Mouse (Mus musculus) embryonic facial prominence, embryonic 14.5 days (tissue): ENCODE data around the gene Gprc5b. TPM values are rescaled to one million over a fixed set of nuclear protein-coding genes. Genes with fewer than 3 reads are reported as not detected.

Experiments
- ATAC-seq: fragments of 200-750 bp; cut with Nextera tagmentation; 2 replicates; pipeline ENCODE4 v1.8.0; 2017; ENCODE audit warnings: low read depth, moderate number of reproducible peaks, moderate TSS enrichment
- DNase-seq: peaks from one replicate; pipeline ENCODE4 v3.0.0-alpha.2; 2015; ENCODE audit warnings: low spot score
- H3K27ac ChIP-seq: fragments of 300-500 bp; sonication (generic); replicated peaks from 2 replicates; pipeline ENCODE4 v1.5.1; 2014; ENCODE audit warnings: low read depth, mild to moderate bottlenecking, low read length, moderate library complexity
- H3K27me3 ChIP-seq: fragments of 300-500 bp; sonication (generic); replicated peaks from 2 replicates; pipeline ENCODE4 v1.6.1; 2014; ENCODE audit warnings: low read length; ENCODE audit not compliant: control insufficient read depth, insufficient read depth
- H3K36me3 ChIP-seq: fragments of 300-500 bp; sonication (generic); 2 replicates; pipeline ENCODE4 v1.6.1; 2014; ENCODE audit warnings: low read length, mixed read lengths; ENCODE audit not compliant: control insufficient read depth, insufficient read depth
- H3K4me1 ChIP-seq: fragments of 300-500 bp; sonication (generic); 2 replicates; pipeline ENCODE4 v1.6.1; 2014; ENCODE audit warnings: antibody characterized with exemption, low read length; ENCODE audit not compliant: control insufficient read depth, insufficient read depth
- H3K4me2 ChIP-seq: fragments of 300-500 bp; sonication (generic); 2 replicates; pipeline ENCODE4 v1.6.1; 2014; ENCODE audit warnings: low read depth, mild to moderate bottlenecking, low read length, moderate library complexity, mixed read lengths
- H3K4me3 ChIP-seq: fragments of 300-500 bp; sonication (generic); 2 replicates; pipeline ENCODE4 v1.5.1; 2014; ENCODE audit warnings: low read depth, mild to moderate bottlenecking, low read length
- H3K9ac ChIP-seq: fragments of 300-500 bp; sonication (generic); 2 replicates; pipeline ENCODE4 v1.6.1; 2014; ENCODE audit warnings: low read depth, mild to moderate bottlenecking, low read length, moderate library complexity, mixed read lengths
- H3K9me3 ChIP-seq: fragments of 300-500 bp; sonication (generic); 2 replicates; pipeline ENCODE4 v1.6.1; 2016; ENCODE audit warnings: low read length; ENCODE audit not compliant: control insufficient read depth
- WGBS: fragments of 180-500 bp; shearing (Covaris S2); extraction: QIAGEN DNeasy Blood & Tissue Kit; methylation state at CpG from one replicate; pipeline ENCODE4 v1.1.7; 2014; 5-methylcytosine and 5-hydroxymethylcytosine counted together
- polyA plus RNA-seq: library from polyadenylated mRNA; unstranded; fragments of >200 nt; fragmentation: Nextera tagmentation; extraction: Ambion mirVana; gene quantifications from 2 replicates; pipeline ENCODE4 v1.2.1, GENCODE M21; 2014

Gprc5b gene
- polyA plus RNA-seq, 1 experiment from 2014 or later = 17.0 TPM

GRCm38 (mm10) chr7:118949749-118950148, 45.3 kb downstream of the Gprc5b start:
- ATAC-seq (no peak), DNase-seq (peak; percentile 59)
- Histone ChIP-seq H3K4me2 (no peak overlapping the region), H3K27me3 (no peaks in the 10 kb centered on the region), H3K9me3 (no peaks in the 10 kb centered on the region), H3K9ac (no peak overlapping the region), H3K4me1 (no peaks in the 10 kb centered on the region), H3K27ac (no peak overlapping the region), H3K4me3 (no peak overlapping the region), H3K36me3 (no peaks in the 10 kb centered on the region)
- 46% methylated on average over 7 of the region's 7 CpGs for WGBS

GRCm38 (mm10) chr7:118948677-118949282, 46.2 kb downstream of the Gprc5b start:
- no peaks in the 10 kb centered on the region for H3K27me3 ChIP-seq
- H3K36me3 ChIP-seq = no peaks in the 10 kb centered on the region
- no peak overlapping the region for H3K4me2 ChIP-seq
- no peak for DNase-seq
- no peak overlapping the region for H3K4me3 ChIP-seq
- no peak for ATAC-seq
- H3K27ac ChIP-seq = no peak overlapping the region
- no peaks in the 10 kb centered on the region for H3K4me1 ChIP-seq
- no peak overlapping the region for H3K9ac ChIP-seq
- 66% methylated on average over 2 of the region's 2 CpGs for WGBS
- no peaks in the 10 kb centered on the region for H3K9me3 ChIP-seq

- ATAC-seq = no peak
- no peaks in the 10 kb centered on the region for H3K27me3 ChIP-seq
- no peaks in the 10 kb centered on the region for H3K4me1 ChIP-seq
- H3K27ac ChIP-seq = no peak overlapping the region
- H3K36me3 ChIP-seq = no peaks in the 10 kb centered on the region
- no peak overlapping the region for H3K4me3 ChIP-seq
- H3K4me2 ChIP-seq = no peak overlapping the region
- WGBS = 40% methylated on average over 3 of the region's 3 CpGs
- H3K9ac ChIP-seq = no peak overlapping the region
- no peaks in the 10 kb centered on the region for H3K9me3 ChIP-seq
- no peak for DNase-seq
Observed at GRCm38 (mm10) chr7:118947241-118947640, 47.8 kb downstream of the Gprc5b start.

GRCm38 (mm10) chr7:118944884-118945283, 50.1 kb downstream of the Gprc5b start:
- H3K27me3 ChIP-seq = no peaks in the 10 kb centered on the region
- no peaks in the 10 kb centered on the region for H3K9me3 ChIP-seq
- H3K9ac ChIP-seq = no peak overlapping the region
- H3K36me3 ChIP-seq = no peaks in the 10 kb centered on the region
- H3K4me2 ChIP-seq = no peak overlapping the region
- ATAC-seq = 0 out of 2 replicates have a peak, but pooled peaks have one; percentile 44
- peak; percentile 50 for DNase-seq
- H3K4me3 ChIP-seq = no peak overlapping the region
- WGBS = 9% methylated on average over 2 of the region's 2 CpGs
- H3K4me1 ChIP-seq = no peaks in the 10 kb centered on the region
- H3K27ac ChIP-seq = no peak overlapping the region

- H3K27me3 ChIP-seq = no peaks in the 10 kb centered on the region
- H3K4me2 ChIP-seq = no peak overlapping the region
- WGBS = 41% methylated on average over 7 of the region's 7 CpGs
- ATAC-seq (no peak), DNase-seq (no peak)
- no peak overlapping the region for H3K4me3 ChIP-seq
- H3K36me3 ChIP-seq = no peaks in the 10 kb centered on the region
- H3K9ac ChIP-seq = no peak overlapping the region
- H3K9me3 ChIP-seq = no peaks in the 10 kb centered on the region
- H3K27ac ChIP-seq = no peak overlapping the region
- H3K4me1 ChIP-seq = no peaks in the 10 kb centered on the region
Observed at GRCm38 (mm10) chr7:118943170-118943569, 51.8 kb downstream of the Gprc5b start.

- no peak overlapping the region for H3K27ac ChIP-seq
- 55% methylated on average over 3 of the region's 3 CpGs for WGBS
- no peaks in the 10 kb centered on the region for H3K27me3 ChIP-seq
- H3K4me3 ChIP-seq = no peak overlapping the region
- DNase-seq = no peak
- H3K36me3 ChIP-seq = no peaks in the 10 kb centered on the region
- H3K9me3 ChIP-seq = no peaks in the 10 kb centered on the region
- no peak overlapping the region for H3K9ac ChIP-seq
- H3K4me1 ChIP-seq = no peaks in the 10 kb centered on the region
- no peak overlapping the region for H3K4me2 ChIP-seq
- no peak for ATAC-seq
Observed at GRCm38 (mm10) chr7:118942297-118942696, 52.7 kb downstream of the Gprc5b start.

GRCm38 (mm10) chr7:118937469-118938387, 57.3 kb downstream of the Gprc5b start:
- Histone ChIP-seq H3K9me3 (no peaks in the 10 kb centered on the region), H3K27me3 (no peaks in the 10 kb centered on the region), H3K4me1 (no peaks in the 10 kb centered on the region), H3K36me3 (no peaks in the 10 kb centered on the region), H3K27ac (no peak overlapping the region), H3K9ac (no peak overlapping the region), H3K4me3 (no peak overlapping the region), H3K4me2 (no peak overlapping the region)
- ATAC-seq (no peak), DNase-seq (no peak)
- 66% methylated on average over 11 of the region's 11 CpGs for WGBS

- Histone ChIP-seq H3K4me2 (no peak overlapping the region), H3K27me3 (no peaks in the 10 kb centered on the region), H3K4me3 (no peak overlapping the region), H3K36me3 (no peaks in the 10 kb centered on the region), H3K4me1 (no peaks in the 10 kb centered on the region), H3K9me3 (no peaks in the 10 kb centered on the region), H3K9ac (no peak overlapping the region), H3K27ac (no peak overlapping the region)
- DNase-seq (no peak), ATAC-seq (no peak)
- 30% methylated on average over 4 of the region's 4 CpGs for WGBS
Observed at GRCm38 (mm10) chr7:118936844-118937243, 58.2 kb downstream of the Gprc5b start.
